Mouse (Mus musculus) megakaryocyte, embryonic 14.5 days (primary cell): Measurements from ENCODE around the gene Alg11.

Experiments
- FLI1 ChIP-seq: IDR thresholded peaks from 2 replicates; pipeline ENCODE4 v1.6.1; 2012; ENCODE audit warnings: low read length, inconsistent platforms, mixed read lengths
- GATA1 ChIP-seq: IDR thresholded peaks from 3 replicates; pipeline ENCODE4 v1.6.1; 2012; ENCODE audit warnings: mixed read lengths, low read length, inconsistent platforms, borderline replicate concordance

DNA sequence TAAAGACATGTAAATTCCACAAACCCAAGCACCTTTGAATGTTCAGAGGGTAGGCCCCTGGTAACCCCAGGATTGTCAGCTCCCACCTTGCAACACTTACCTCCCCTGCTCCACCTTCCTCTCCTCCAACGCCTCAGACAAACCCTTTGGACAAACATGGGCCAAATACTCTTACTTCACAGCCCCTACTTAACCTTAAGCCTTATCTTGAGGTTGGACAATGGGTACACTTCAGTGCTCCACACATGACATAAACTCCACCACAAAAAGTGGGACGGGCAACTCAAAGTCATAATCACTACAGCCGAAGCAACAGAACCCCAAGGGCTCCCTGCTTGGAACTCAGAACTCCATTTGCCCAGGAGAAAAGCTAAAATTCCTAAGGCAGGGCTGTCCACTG, 29.5 kb upstream of the Alg11 start:
- TF ChIP-seq GATA1 = no peak
- TF ChIP-seq FLI1 = no peak
